In the genomic region with DNA sequence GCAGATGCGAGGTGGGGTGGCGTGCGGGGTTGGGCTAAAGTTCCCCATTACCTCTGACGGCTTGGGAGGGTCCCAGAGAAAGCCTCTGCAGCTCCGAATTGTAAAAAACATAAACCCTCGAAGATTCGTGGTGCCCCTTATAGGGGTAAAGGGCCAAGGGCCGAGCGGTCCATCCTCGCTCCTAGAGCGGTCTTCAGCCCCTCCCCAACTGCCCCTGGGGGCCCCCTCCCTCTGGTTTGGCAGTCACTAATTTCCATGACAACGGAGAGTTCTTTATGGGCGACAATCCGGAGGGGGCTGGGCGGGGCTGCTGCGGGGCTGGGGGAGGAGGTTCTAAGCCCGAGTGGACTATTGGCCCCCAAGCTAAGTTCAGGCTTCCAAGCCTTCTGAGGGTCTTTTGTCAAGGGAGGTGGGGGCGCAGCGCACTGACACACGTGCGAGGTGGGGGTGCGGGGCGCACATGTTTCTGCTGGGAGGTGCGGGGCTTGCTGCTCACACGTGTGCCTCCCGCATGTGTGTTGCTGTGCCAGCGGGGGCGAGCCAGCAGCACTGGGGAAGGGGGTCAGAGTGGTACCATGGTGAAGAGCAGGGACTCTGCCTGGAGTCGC, we compare ENCODE assay signal across 9 mouse cellular contexts. TPM values are rescaled to one million over a fixed set of nuclear protein-coding genes. Genes with fewer than 3 reads are reported as not detected.
DNase-seq lines count a peak whose midpoint lies in the region; ATAC-seq and TF ChIP-seq lines count a peak whose summit lies in the region.
"Had no signal": no experiment of that assay in that cellular context is flagged by ENCODE, and none has a peak within 500 bp of the region (broad histone marks: within the 10 kb centered on the region; RNA-seq: fewer than 3 reads in every experiment).

No protein-coding gene starts in this region.

- no peaks in the 10 kb centered on the region for H3K36me3 ChIP-seq in kidney, embryonic 16.5 days (ENCODE audit: insufficient read depth, low read length)
- no peaks in the 10 kb centered on the region for H3K36me3 ChIP-seq in embryonic facial prominence, embryonic 10.5 days (replicated peaks)
- no peaks in the 10 kb centered on the region for H3K36me3 ChIP-seq in hindbrain, postnatal 0 days (ENCODE audit: insufficient read depth, low read length)
- H3K36me3 ChIP-seq in midbrain, embryonic 11.5 days (ENCODE audit: control insufficient read depth, insufficient read depth, low read length) = no peaks in the 10 kb centered on the region
- no peaks in the 10 kb centered on the region for H3K36me3 ChIP-seq in stomach, postnatal 0 days (ENCODE audit: control insufficient read depth, insufficient read depth, low read length)

- H3K9ac ChIP-seq in kidney, embryonic 16.5 days (replicated peaks; ENCODE audit: low read length) = peak overlapping the region; percentile 58
- peak overlapping the region; percentile 57 for H3K9ac ChIP-seq in hindbrain, postnatal 0 days (replicated peaks; ENCODE audit: low read length)
- H3K9ac ChIP-seq in midbrain, embryonic 11.5 days (ENCODE audit: low read length) = peak overlapping the region; percentile 70
- H3K9ac ChIP-seq in stomach, postnatal 0 days (ENCODE audit: low read length) = peak overlapping the region; percentile 59

- H3K4me2 ChIP-seq in kidney, embryonic 16.5 days (replicated peaks; ENCODE audit: low read depth, low read length) = peak overlapping the region; percentile 88
- H3K4me2 ChIP-seq in hindbrain, postnatal 0 days (ENCODE audit: low read depth, low read length) = peak overlapping the region; percentile 77
- peak overlapping the region; percentile 87 for H3K4me2 ChIP-seq in midbrain, embryonic 11.5 days
- peak overlapping the region; percentile 83 for H3K4me2 ChIP-seq in stomach, postnatal 0 days (replicated peaks; ENCODE audit: low read depth)

- under 1% methylated on average over 29 of the region's 29 CpGs for WGBS in kidney, embryonic 16.5 days
- WGBS in embryonic facial prominence, embryonic 10.5 days = 1% methylated on average over 29 of the region's 29 CpGs
- under 1% methylated on average over 29 of the region's 29 CpGs for WGBS in hindbrain, postnatal 0 days
- WGBS in midbrain, embryonic 11.5 days = 2% methylated on average over 29 of the region's 29 CpGs
- WGBS in stomach, postnatal 0 days = 9% methylated on average over 29 of the region's 29 CpGs

- peaks cover 5% of the 10 kb centered on the region for H3K4me1 ChIP-seq in kidney, embryonic 16.5 days (ENCODE audit: insufficient read depth, low read length)
- peaks cover 44% of the 10 kb centered on the region for H3K4me1 ChIP-seq in embryonic facial prominence, embryonic 10.5 days
- 0 out of 2 replicates have a peak, but pooled peaks cover 4% of the 10 kb centered on the region for H3K4me1 ChIP-seq in hindbrain, postnatal 0 days (ENCODE audit: insufficient read depth, low read length)
- peaks cover 20% of the 10 kb centered on the region for H3K4me1 ChIP-seq in midbrain, embryonic 11.5 days (ENCODE audit: control insufficient read depth, insufficient read depth, low read length)
- H3K4me1 ChIP-seq in stomach, postnatal 0 days (replicated peaks; ENCODE audit: control insufficient read depth, insufficient read depth) = peaks cover 4% of the 10 kb centered on the region; the same call in 1 of the 2 replicates

- no peak for TF ChIP-seq EP300 in stomach, postnatal 0 days (optimal IDR thresholded peaks at IDR 0.05)

- H3K27me3 ChIP-seq in kidney, embryonic 16.5 days (ENCODE audit: insufficient read depth, low read length) = peaks cover 12% of the 10 kb centered on the region
- H3K27me3 ChIP-seq in embryonic facial prominence, embryonic 10.5 days (replicated peaks; ENCODE audit: low read depth, poor library complexity, severe bottlenecking) = peaks cover 62% of the 10 kb centered on the region
- H3K27me3 ChIP-seq in hindbrain, postnatal 0 days (ENCODE audit: insufficient read depth, low read length) = no peaks in the 10 kb centered on the region
- 0 out of 2 replicates have a peak, but pooled peaks cover 2% of the 10 kb centered on the region for H3K27me3 ChIP-seq in midbrain, embryonic 11.5 days (ENCODE audit: control insufficient read depth, insufficient read depth, low read length)
- H3K27me3 ChIP-seq in stomach, postnatal 0 days (ENCODE audit: control insufficient read depth, insufficient read depth, low read length) = no peaks in the 10 kb centered on the region

- DNase-seq in kidney, postnatal 10 days = no peak
- DNase-seq in embryonic facial prominence, embryonic 10.5 days (ENCODE audit: low spot score) = peak; percentile 52
- peak; percentile 30 for DNase-seq in hindbrain, postnatal 0 days (ENCODE audit: low spot score)
- DNase-seq in midbrain, embryonic 11.5 days (ENCODE audit: low spot score, missing footprints) = peak; percentile 94
- DNase-seq in stomach, postnatal 0 days (ENCODE audit: low spot score) = no peak
- no peak for DNase-seq in kidney, postnatal 25 days
- no peak for DNase-seq in urinary bladder, postnatal 10 days (ENCODE audit: low spot score)

- no peak overlapping the region for H3K27ac ChIP-seq in kidney, embryonic 16.5 days (ENCODE audit: low read length)
- peak overlapping the region; percentile 82 for H3K27ac ChIP-seq in embryonic facial prominence, embryonic 10.5 days (replicated peaks)
- no peak overlapping the region for H3K27ac ChIP-seq in hindbrain, postnatal 0 days
- no peak overlapping the region for H3K27ac ChIP-seq in midbrain, embryonic 11.5 days (ENCODE audit: low read depth, low read length)
- H3K27ac ChIP-seq in stomach, postnatal 0 days (replicated peaks) = no peak overlapping the region
- H3K27ac ChIP-seq: macrophage had no signal

- peak; percentile 62 for ATAC-seq in kidney, embryonic 16.5 days (ENCODE audit: low FRiP score, low TSS enrichment)
- peak; percentile 50 for ATAC-seq in hindbrain, postnatal 0 days
- peak; percentile 82 for ATAC-seq in midbrain, embryonic 11.5 days (ENCODE audit: low FRiP score)
- ATAC-seq in stomach, postnatal 0 days (ENCODE audit: low FRiP score, low TSS enrichment) = no peak

- no peaks in the 10 kb centered on the region for H3K9me3 ChIP-seq in kidney, embryonic 16.5 days (ENCODE audit: low read length)
- no peaks in the 10 kb centered on the region for H3K9me3 ChIP-seq in embryonic facial prominence, embryonic 10.5 days
- H3K9me3 ChIP-seq in hindbrain, postnatal 0 days (ENCODE audit: low read length) = no peaks in the 10 kb centered on the region
- no peaks in the 10 kb centered on the region for H3K9me3 ChIP-seq in midbrain, embryonic 11.5 days (ENCODE audit: control insufficient read depth, low read length)
- no peaks in the 10 kb centered on the region for H3K9me3 ChIP-seq in stomach, postnatal 0 days (ENCODE audit: control insufficient read depth, low read length)

- no peak for TF ChIP-seq CTCF in hindbrain, postnatal 0 days (IDR thresholded peaks at IDR 0.05; ENCODE audit: low read depth)
- no peak for TF ChIP-seq CTCF in stomach, postnatal 0 days (IDR thresholded peaks at IDR 0.05; ENCODE audit: low read depth)

- H3K4me3 ChIP-seq in kidney, embryonic 16.5 days (ENCODE audit: low read length) = peak overlapping the region; percentile 53
- peak overlapping the region; percentile 72 for H3K4me3 ChIP-seq in embryonic facial prominence, embryonic 10.5 days
- peak overlapping the region; percentile 55 for H3K4me3 ChIP-seq in hindbrain, postnatal 0 days (ENCODE audit: low read length)
- H3K4me3 ChIP-seq in midbrain, embryonic 11.5 days (ENCODE audit: low read depth, low read length) = peak overlapping the region; percentile 56
- peak overlapping the region; percentile 41 for H3K4me3 ChIP-seq in stomach, postnatal 0 days (ENCODE audit: low read depth, low read length)

RNA-seq across cellular contexts. Expression of gene Camkv, which starts 0.8 kb away (rescaled TPM):
- 2.0 and 2.2 TPM in 2 replicates for polyA plus RNA-seq in kidney, embryonic 16.5 days (2015; fragmentation: Nextera tagmentation; extraction: Ambion mirVana)
- polyA plus RNA-seq in embryonic facial prominence, embryonic 10.5 days (2016; fragmentation: Nextera tagmentation; extraction: Ambion mirVana) = 7.6 and 7.9 TPM in 2 replicates
- total RNA-seq in hindbrain, postnatal 0 days (2014; rRNA removed) = 80.1 and 87.4 TPM in 2 replicates
- 59.1 and 61.5 TPM in 2 replicates for polyA plus RNA-seq in hindbrain, postnatal 0 days (2015; fragmentation: Nextera tagmentation; extraction: Ambion mirVana)
- polyA plus RNA-seq in midbrain, embryonic 11.5 days (2014; fragmentation: Nextera tagmentation; extraction: Ambion mirVana) = 6.3 and 6.7 TPM in 2 replicates
- 0.62 and 0.94 TPM in 2 replicates for polyA plus RNA-seq in stomach, postnatal 0 days (2015; fragmentation: Nextera tagmentation; extraction: Ambion mirVana)
- polyA plus RNA-seq: macrophage had no signal

RNA-seq across cellular contexts. Expression of gene Actl11, which starts 8.1 kb away (rescaled TPM):
- polyA plus RNA-seq in kidney, embryonic 16.5 days (2015; fragmentation: Nextera tagmentation; extraction: Ambion mirVana) = not detected in 2 replicates
- not detected in 2 replicates for polyA plus RNA-seq in embryonic facial prominence, embryonic 10.5 days (2016; fragmentation: Nextera tagmentation; extraction: Ambion mirVana)
- not detected in 2 replicates for total RNA-seq in hindbrain, postnatal 0 days (2014; rRNA removed)
- not detected in 2 replicates for polyA plus RNA-seq in hindbrain, postnatal 0 days (2015; fragmentation: Nextera tagmentation; extraction: Ambion mirVana)
- not detected in 2 replicates for polyA plus RNA-seq in midbrain, embryonic 11.5 days (2014; fragmentation: Nextera tagmentation; extraction: Ambion mirVana)
- not detected in 2 replicates for polyA plus RNA-seq in stomach, postnatal 0 days (2015; fragmentation: Nextera tagmentation; extraction: Ambion mirVana)
- polyA plus RNA-seq: macrophage had no signal

RNA-seq across cellular contexts. Expression of gene Traip, which starts 13.6 kb away (rescaled TPM):
- 23.3 and 24.5 TPM in 2 replicates for polyA plus RNA-seq in kidney, embryonic 16.5 days (2015; fragmentation: Nextera tagmentation; extraction: Ambion mirVana)
- polyA plus RNA-seq in embryonic facial prominence, embryonic 10.5 days (2016; fragmentation: Nextera tagmentation; extraction: Ambion mirVana) = 38.8 and 41.5 TPM in 2 replicates
- 8.4 and 23.3 TPM in 2 replicates for total RNA-seq in hindbrain, postnatal 0 days (2014; rRNA removed)
- 9.2 and 10.5 TPM in 2 replicates for polyA plus RNA-seq in hindbrain, postnatal 0 days (2015; fragmentation: Nextera tagmentation; extraction: Ambion mirVana)
- polyA plus RNA-seq in midbrain, embryonic 11.5 days (2014; fragmentation: Nextera tagmentation; extraction: Ambion mirVana) = 27.7 and 37.2 TPM in 2 replicates
- 4.8 and 5.7 TPM in 2 replicates for polyA plus RNA-seq in stomach, postnatal 0 days (2015; fragmentation: Nextera tagmentation; extraction: Ambion mirVana)

RNA-seq across cellular contexts. Expression of gene Mst1r, which starts 29.6 kb away (rescaled TPM):
- 2.1 and 2.8 TPM in 2 replicates for polyA plus RNA-seq in kidney, embryonic 16.5 days (2015; fragmentation: Nextera tagmentation; extraction: Ambion mirVana)
- polyA plus RNA-seq in embryonic facial prominence, embryonic 10.5 days (2016; fragmentation: Nextera tagmentation; extraction: Ambion mirVana) = 0.65 and 1.1 TPM in 2 replicates
- 0.61 and 2.7 TPM in 2 replicates for total RNA-seq in hindbrain, postnatal 0 days (2014; rRNA removed)
- polyA plus RNA-seq in hindbrain, postnatal 0 days (2015; fragmentation: Nextera tagmentation; extraction: Ambion mirVana) = 0.68 and 0.69 TPM in 2 replicates
- 0.60 and 0.80 TPM in 2 replicates for polyA plus RNA-seq in midbrain, embryonic 11.5 days (2014; fragmentation: Nextera tagmentation; extraction: Ambion mirVana)
- polyA plus RNA-seq in stomach, postnatal 0 days (2015; fragmentation: Nextera tagmentation; extraction: Ambion mirVana) = 10.4 and 10.6 TPM in 2 replicates
- polyA plus RNA-seq: macrophage had no signal

RNA-seq across cellular contexts. Expression of gene Uba7, which starts 39.0 kb away (rescaled TPM):
- polyA plus RNA-seq in kidney, embryonic 16.5 days (2015; fragmentation: Nextera tagmentation; extraction: Ambion mirVana) = 20.2 and 22.2 TPM in 2 replicates
- 10.3 and 11.9 TPM in 2 replicates for polyA plus RNA-seq in embryonic facial prominence, embryonic 10.5 days (2016; fragmentation: Nextera tagmentation; extraction: Ambion mirVana)
- total RNA-seq in hindbrain, postnatal 0 days (2014; rRNA removed) = 6.0 and 12.8 TPM in 2 replicates
- 6.2 and 7.4 TPM in 2 replicates for polyA plus RNA-seq in hindbrain, postnatal 0 days (2015; fragmentation: Nextera tagmentation; extraction: Ambion mirVana)
- 5.5 and 7.5 TPM in 2 replicates for polyA plus RNA-seq in midbrain, embryonic 11.5 days (2014; fragmentation: Nextera tagmentation; extraction: Ambion mirVana)
- 24.7 and 28.9 TPM in 2 replicates for polyA plus RNA-seq in stomach, postnatal 0 days (2015; fragmentation: Nextera tagmentation; extraction: Ambion mirVana)

Comparison
In these comparisons a context has a peak if more than half of its experiments do, and no peak if none do; other contexts are left out.
1. DNase-seq: peak in embryonic facial prominence, embryonic 10.5 days (single experiment), hindbrain, postnatal 0 days (single experiment) and midbrain, embryonic 11.5 days (single experiment); none in kidney, postnatal 10 days (single experiment), stomach, postnatal 0 days (single experiment), kidney, postnatal 25 days (0 of 2) and urinary bladder, postnatal 10 days (single experiment).
2. Peak in every context shown above with its lines, with median percentiles within 50 percentile points of each other: H3K4me2 ChIP-seq, H3K4me3 ChIP-seq and H3K9ac ChIP-seq.